ENCODE assay signal across 8 mouse cellular contexts in genomic region chr2:38339910-38340625, GRCm38 (mm10). TPM values are rescaled to one million over a fixed set of nuclear protein-coding genes. Genes with fewer than 3 reads are reported as not detected.
DNase-seq lines count a peak whose midpoint lies in the region; ATAC-seq and TF ChIP-seq lines count a peak whose summit lies in the region.

No protein-coding gene starts in this region.

- H3K9me3 ChIP-seq in heart, embryonic 11.5 days (replicated peaks; ENCODE audit: control insufficient read depth, low read length) = no peaks in the 10 kb centered on the region
- no peaks in the 10 kb centered on the region for H3K9me3 ChIP-seq in hindbrain, embryonic 15.5 days
- H3K9me3 ChIP-seq in midbrain, embryonic 15.5 days = no peaks in the 10 kb centered on the region

- DNase-seq in heart, postnatal 14 days = no peak
- DNase-seq in cerebellum, adult 8-10 months = no peak
- DNase-seq in thymus, postnatal 14 days = no peak

- H3K27me3 ChIP-seq in heart, embryonic 11.5 days (ENCODE audit: control insufficient read depth, insufficient read depth, low read length) = peaks cover 98% of the 10 kb centered on the region
- peaks cover 88% of the 10 kb centered on the region for H3K27me3 ChIP-seq in hindbrain, embryonic 15.5 days
- H3K27me3 ChIP-seq in midbrain, embryonic 15.5 days (replicated peaks) = peaks cover 67% of the 10 kb centered on the region

- H3K4me1 ChIP-seq in heart, embryonic 11.5 days (ENCODE audit: control insufficient read depth, insufficient read depth, low read length) = peaks cover 9% of the 10 kb centered on the region
- H3K4me1 ChIP-seq in cortical plate, adult 2 months (ENCODE audit: control insufficient read depth, insufficient read depth, low read length) = no peaks in the 10 kb centered on the region
- H3K4me1 ChIP-seq in hindbrain, embryonic 15.5 days (replicated peaks) = peaks cover 11% of the 10 kb centered on the region
- H3K4me1 ChIP-seq in midbrain, embryonic 15.5 days = peaks cover 16% of the 10 kb centered on the region

- no peak for TF ChIP-seq POLR2A in cortical plate, adult 2 months (IDR thresholded peaks at IDR 0.05; ENCODE audit: extremely low read depth, insufficient read depth, low read length)

- H3K4me2 ChIP-seq in heart, embryonic 11.5 days = peak overlapping the region; percentile 85
- peak overlapping the region; percentile 71 for H3K4me2 ChIP-seq in hindbrain, embryonic 15.5 days
- peak overlapping the region; percentile 70 for H3K4me2 ChIP-seq in midbrain, embryonic 15.5 days

- no peak for ATAC-seq in heart, embryonic 11.5 days (replicated peaks; ENCODE audit: insufficient number of reproducible peaks, low FRiP score, low TSS enrichment)
- ATAC-seq in hindbrain, embryonic 15.5 days (ENCODE audit: low FRiP score, low read depth) = no peak
- no peak for ATAC-seq in midbrain, embryonic 15.5 days (replicated peaks)
- no peak for ATAC-seq in frontal cortex, adult (ENCODE audit: low TSS enrichment)

- WGBS in heart, embryonic 11.5 days (ENCODE audit: insufficient replicate concordance) = 2% methylated on average over 9 of the region's 9 CpGs
- WGBS in hindbrain, embryonic 15.5 days = 2% methylated on average over 9 of the region's 9 CpGs
- 1% methylated on average over 9 of the region's 9 CpGs for WGBS in midbrain, embryonic 15.5 days

- no peak for TF ChIP-seq CTCF in cortical plate, adult 2 months (IDR thresholded peaks at IDR 0.05; ENCODE audit: extremely low read depth, insufficient read depth, low read length)

- H3K4me3 ChIP-seq in heart, embryonic 11.5 days (ENCODE audit: low read depth, low read length) = peak overlapping the region; percentile 52
- peak overlapping the region; percentile 76 for H3K4me3 ChIP-seq in cortical plate, adult 2 months (ENCODE audit: insufficient read depth, low read length)
- peak overlapping the region; percentile 40 for H3K4me3 ChIP-seq in hindbrain, embryonic 15.5 days
- peak overlapping the region; percentile 54 for H3K4me3 ChIP-seq in midbrain, embryonic 15.5 days

- no peaks in the 10 kb centered on the region for H3K36me3 ChIP-seq in heart, embryonic 11.5 days (ENCODE audit: control insufficient read depth, insufficient read depth, low read length)
- H3K36me3 ChIP-seq in hindbrain, embryonic 15.5 days = no peaks in the 10 kb centered on the region
- no peaks in the 10 kb centered on the region for H3K36me3 ChIP-seq in midbrain, embryonic 15.5 days (replicated peaks)

- H3K27ac ChIP-seq in heart, embryonic 11.5 days (ENCODE audit: low read depth, low read length) = no peak overlapping the region
- H3K27ac ChIP-seq in cortical plate, adult 2 months (ENCODE audit: insufficient read depth, low read length) = no peak overlapping the region
- H3K27ac ChIP-seq in hindbrain, embryonic 15.5 days (replicated peaks) = peak overlapping the region; percentile 71
- H3K27ac ChIP-seq in midbrain, embryonic 15.5 days = peak overlapping the region; percentile 96

- H3K9ac ChIP-seq in heart, embryonic 11.5 days (ENCODE audit: low read depth, low read length) = 0 out of 2 replicates have a peak overlapping the region, but pooled peaks have one; percentile 23
- peak overlapping the region; percentile 36 for H3K9ac ChIP-seq in hindbrain, embryonic 15.5 days
- H3K9ac ChIP-seq in midbrain, embryonic 15.5 days = peak overlapping the region; percentile 80

- intact Hi-C loops in heart, postnatal 14 days (cut with DNase I) = no loop called here

RNA-seq across cellular contexts. Expression of gene Lhx2, which starts 1.0 kb away (rescaled TPM):
- polyA plus RNA-seq in heart, embryonic 11.5 days (2014; fragmentation: Nextera tagmentation; extraction: Ambion mirVana) = 0.49 and 0.68 TPM in 2 replicates
- total RNA-seq in heart, postnatal 14 days (2021) = under 1 TPM in 1 of 2 experiments, not detected in 1; 0.07 TPM
- 82.4 and 83.3 TPM in 2 replicates for polyA plus RNA-seq in cortical plate, adult 2 months (2012; rRNA removed)
- 12.3 and 63.3 TPM in 2 replicates for polyA plus RNA-seq in hindbrain, embryonic 15.5 days (2015; fragmentation: Nextera tagmentation; extraction: Ambion mirVana)
- 47.3 and 58.4 TPM in 2 replicates for polyA plus RNA-seq in midbrain, embryonic 15.5 days (2015; fragmentation: Nextera tagmentation; extraction: Ambion mirVana)

RNA-seq across cellular contexts. Expression of gene Dennd1a, which starts 52.9 kb away (rescaled TPM):
- polyA plus RNA-seq in heart, embryonic 11.5 days (2014; fragmentation: Nextera tagmentation; extraction: Ambion mirVana) = 7.2 and 9.6 TPM in 2 replicates
- 10 to 100 TPM; 21.9 to 25.0 TPM for total RNA-seq in heart, postnatal 14 days (2021)
- polyA plus RNA-seq in cortical plate, adult 2 months (2012; rRNA removed) = 44.5 and 44.8 TPM in 2 replicates
- polyA plus RNA-seq in hindbrain, embryonic 15.5 days (2015; fragmentation: Nextera tagmentation; extraction: Ambion mirVana) = 23.0 and 24.5 TPM in 2 replicates
- 25.5 and 26.1 TPM in 2 replicates for polyA plus RNA-seq in midbrain, embryonic 15.5 days (2015; fragmentation: Nextera tagmentation; extraction: Ambion mirVana)

Comparison
In these comparisons a context has a peak if more than half of its experiments do, and no peak if none do; other contexts are left out.
1. H3K27ac ChIP-seq: peak in hindbrain, embryonic 15.5 days (single experiment) and midbrain, embryonic 15.5 days (single experiment); none in heart, embryonic 11.5 days (single experiment) and cortical plate, adult 2 months (single experiment).
2. H3K9ac ChIP-seq: peak in every context shown above with its lines; median percentile 80 in midbrain, embryonic 15.5 days; 36 in hindbrain, embryonic 15.5 days; 23 in heart, embryonic 11.5 days.
3. Peak in every context shown above with its lines, with median percentiles within 50 percentile points of each other: H3K4me2 ChIP-seq and H3K4me3 ChIP-seq.